Mouse (Mus musculus): Measurements from ENCODE around the gene Hcar2. TPM values are rescaled to one million over a fixed set of nuclear protein-coding genes. Genes with fewer than 3 reads are reported as not detected.

Hcar2 gene
- polyA plus RNA-seq, 1 experiment from 2014 or later, result not detected

- no peak overlapping the region for H3K4me3 ChIP-seq (replicated peaks; ENCODE audit: low read length)
- no peak overlapping the region for H3K27ac ChIP-seq
- no peaks in the 10 kb centered on the region for H3K9me3 ChIP-seq (ENCODE audit: control insufficient read depth, low read length)
- no peak overlapping the region for H3K9ac ChIP-seq
- DNase-seq (ENCODE audit: low spot score), result no peak
- no peaks in the 10 kb centered on the region for H3K27me3 ChIP-seq (ENCODE audit: control insufficient read depth, insufficient read depth, low read length)
- ATAC-seq (ENCODE audit: low FRiP score), result no peak
- no peak overlapping the region for H3K4me2 ChIP-seq (replicated peaks)
- no peaks in the 10 kb centered on the region for H3K36me3 ChIP-seq (replicated peaks; ENCODE audit: control insufficient read depth, insufficient read depth)
- WGBS, result 77% methylated on average over 6 of the region's 9 CpGs
- no peaks in the 10 kb centered on the region for H3K4me1 ChIP-seq (replicated peaks; ENCODE audit: control insufficient read depth, insufficient read depth, low read length)
Measured at GRCm38 (mm10) chr5:123820501-123821263, 44.6 kb downstream of the Hcar2 start.

- 96% methylated on average over 19 of the region's 19 CpGs for WGBS
- DNase-seq (ENCODE audit: low spot score) (no peak), ATAC-seq (ENCODE audit: low FRiP score) (no peak)
- Histone ChIP-seq H3K4me2 (replicated peaks) (no peak overlapping the region), H3K36me3 (replicated peaks; ENCODE audit: control insufficient read depth, insufficient read depth) (no peaks in the 10 kb centered on the region), H3K27ac (no peak overlapping the region), H3K4me3 (replicated peaks; ENCODE audit: low read length) (no peak overlapping the region), H3K9me3 (ENCODE audit: control insufficient read depth, low read length) (no peaks in the 10 kb centered on the region), H3K9ac (no peak overlapping the region), H3K27me3 (ENCODE audit: control insufficient read depth, insufficient read depth, low read length) (no peaks in the 10 kb centered on the region), H3K4me1 (replicated peaks; ENCODE audit: control insufficient read depth, insufficient read depth, low read length) (no peaks in the 10 kb centered on the region)
Measured at GRCm38 (mm10) chr5:123818941-123819577, 46.2 kb downstream of the Hcar2 start.

GRCm38 (mm10) chr5:123816891-123817290 lies 48.4 kb downstream of the Hcar2 start:
- Histone ChIP-seq H3K4me2 (replicated peaks) (no peak overlapping the region), H3K9ac (no peak overlapping the region), H3K36me3 (replicated peaks; ENCODE audit: control insufficient read depth, insufficient read depth) (no peaks in the 10 kb centered on the region), H3K9me3 (ENCODE audit: control insufficient read depth, low read length) (no peaks in the 10 kb centered on the region), H3K27me3 (ENCODE audit: control insufficient read depth, insufficient read depth, low read length) (no peaks in the 10 kb centered on the region), H3K4me1 (replicated peaks; ENCODE audit: control insufficient read depth, insufficient read depth, low read length) (no peaks in the 10 kb centered on the region), H3K4me3 (replicated peaks; ENCODE audit: low read length) (no peak overlapping the region), H3K27ac (no peak overlapping the region)
- ATAC-seq (ENCODE audit: low FRiP score) (no peak), DNase-seq (ENCODE audit: low spot score) (no peak)
- WGBS, result 90% methylated on average over 7 of the region's 7 CpGs

Other genes starting within 250 kb of the Hcar2 start
- 70.7 and 72.9 TPM in 2 replicates for gene Clip1, start 180.9 kb downstream of the Hcar2 start, polyA plus RNA-seq (2014; fragmentation: Nextera tagmentation; extraction: Ambion mirVana)
- gene Zcchc8, start 144.4 kb downstream of the Hcar2 start, polyA plus RNA-seq (2014; fragmentation: Nextera tagmentation; extraction: Ambion mirVana), result 55.5 and 61.0 TPM in 2 replicates
- 118 and 121 TPM in 2 replicates for gene Rsrc2, start 116.1 kb downstream of the Hcar2 start, polyA plus RNA-seq (2014; fragmentation: Nextera tagmentation; extraction: Ambion mirVana)
- 5.0 and 5.8 TPM in 2 replicates for gene Kntc1, start 115.8 kb downstream of the Hcar2 start, polyA plus RNA-seq (2014; fragmentation: Nextera tagmentation; extraction: Ambion mirVana)
- gene Hcar1, start 14.5 kb upstream of the Hcar2 start, polyA plus RNA-seq (2014; fragmentation: Nextera tagmentation; extraction: Ambion mirVana), result 0.51 and 0.64 TPM in 2 replicates
- 104 and 111 TPM in 2 replicates for gene Denr, start 41.7 kb upstream of the Hcar2 start, polyA plus RNA-seq (2014; fragmentation: Nextera tagmentation; extraction: Ambion mirVana)
- 2.3 and 2.6 TPM in 2 replicates for gene Gm43518, start 61.9 kb upstream of the Hcar2 start, polyA plus RNA-seq (2014; fragmentation: Nextera tagmentation; extraction: Ambion mirVana)
- gene Ccdc62, start 65.2 kb upstream of the Hcar2 start, polyA plus RNA-seq (2014; fragmentation: Nextera tagmentation; extraction: Ambion mirVana), result 5.2 and 5.5 TPM in 2 replicates
- 22.4 and 27.9 TPM in 2 replicates for gene Hip1r, start 108.1 kb upstream of the Hcar2 start, polyA plus RNA-seq (2014; fragmentation: Nextera tagmentation; extraction: Ambion mirVana)
- 59.5 and 61.7 TPM in 2 replicates for gene Vps37b, start 166.8 kb upstream of the Hcar2 start, polyA plus RNA-seq (2014; fragmentation: Nextera tagmentation; extraction: Ambion mirVana)
- 13.2 and 14.5 TPM in 2 replicates for gene Abcb9, start 230.3 kb upstream of the Hcar2 start, polyA plus RNA-seq (2014; fragmentation: Nextera tagmentation; extraction: Ambion mirVana)
- 21.8 and 26.4 TPM in 2 replicates for gene Ogfod2, start 246.8 kb upstream of the Hcar2 start, polyA plus RNA-seq (2014; fragmentation: Nextera tagmentation; extraction: Ambion mirVana)